Mouse (Mus musculus) liver, adult 2 months (tissue): ENCODE data around the gene Bglap3. TPM values are rescaled to one million over a fixed set of nuclear protein-coding genes. Genes with fewer than 3 reads are reported as not detected.

ENCODE experiments used
- DNase-seq: peaks from one replicate; pipeline ENCODE4 v3.0.0-alpha.2; 2011; ENCODE audit warnings: low read depth, low spot score; ENCODE audit errors: extremely low read depth
- H3K27ac ChIP-seq: fragments of 200-500 bp; replicated peaks from 2 replicates; pipeline ENCODE4 v1.5.1; 2012; ENCODE audit warnings: low read depth, mild to moderate bottlenecking, control low read depth, inconsistent platforms, low read length; ENCODE audit not compliant: insufficient read depth
- H3K27me3 ChIP-seq: fragments of 200-500 bp; 2 replicates; pipeline ENCODE4 v1.6.1; 2012; ENCODE audit warnings: mild to moderate bottlenecking, moderate library complexity, low read length, inconsistent platforms; ENCODE audit not compliant: control insufficient read depth, insufficient read depth
- H3K36me3 ChIP-seq: fragments of 200-500 bp; 2 replicates; pipeline ENCODE4 v1.6.1; 2012; ENCODE audit warnings: low read length, inconsistent platforms; ENCODE audit not compliant: control insufficient read depth, insufficient read depth
- H3K4me1 ChIP-seq: fragments of 200-500 bp; 2 replicates; pipeline ENCODE4 v1.6.1; 2011; ENCODE audit warnings: low read length; ENCODE audit not compliant: control insufficient read depth, insufficient read depth
- H3K4me3 ChIP-seq: fragments of 200-500 bp; 2 replicates; pipeline ENCODE4 v1.5.1; 2011; ENCODE audit warnings: low read depth, mild to moderate bottlenecking, control low read depth, low read length, moderate library complexity; ENCODE audit not compliant: insufficient read depth
- H3K79me2 ChIP-seq: fragments of 200-500 bp; 2 replicates; pipeline ENCODE4 v1.6.1; 2012; ENCODE audit warnings: inconsistent platforms, mild to moderate bottlenecking, low read length, moderate library complexity; ENCODE audit not compliant: control insufficient read depth, insufficient read depth
- H3K9ac ChIP-seq: fragments of 200-500 bp; 2 replicates; pipeline ENCODE4 v1.6.1; 2012; ENCODE audit warnings: low read depth, mild to moderate bottlenecking, control low read depth, inconsistent platforms, low read length
- CTCF ChIP-seq: fragments of 200-500 bp; IDR thresholded peaks from 2 replicates; pipeline ENCODE4 v1.5.1; 2011; ENCODE audit warnings: low read depth, low read length, control low read depth
- POLR2A ChIP-seq: fragments of 200-500 bp; IDR thresholded peaks from 2 replicates; pipeline ENCODE4 v1.6.1; 2011; ENCODE audit warnings: low read length, control low read depth; ENCODE audit not compliant: insufficient read depth; ENCODE audit errors: extremely low read depth
- WGBS: fragments of 180-500 bp; shearing (Covaris S2); methylation state at CpG from one replicate; pipeline ENCODE4 v1.1.7; 2018; 5-methylcytosine and 5-hydroxymethylcytosine counted together
- polyA plus RNA-seq: library from polyadenylated mRNA; depleted of rRNA; stranded (reverse); fragments of >200 nt; gene quantifications from 2 replicates; pipeline ENCODE4 v1.2.3, GENCODE M21; 2012
- total RNA-seq: library from RNA; depleted of rRNA; stranded (reverse); fragments of >200 nt; gene quantifications from 2 replicates; pipeline ENCODE4 v1.2.3, GENCODE M21; 2014

The Bglap3 gene
- total and polyA plus RNA-seq, 2 experiments: 0.74 to 2.0 TPM

DNA sequence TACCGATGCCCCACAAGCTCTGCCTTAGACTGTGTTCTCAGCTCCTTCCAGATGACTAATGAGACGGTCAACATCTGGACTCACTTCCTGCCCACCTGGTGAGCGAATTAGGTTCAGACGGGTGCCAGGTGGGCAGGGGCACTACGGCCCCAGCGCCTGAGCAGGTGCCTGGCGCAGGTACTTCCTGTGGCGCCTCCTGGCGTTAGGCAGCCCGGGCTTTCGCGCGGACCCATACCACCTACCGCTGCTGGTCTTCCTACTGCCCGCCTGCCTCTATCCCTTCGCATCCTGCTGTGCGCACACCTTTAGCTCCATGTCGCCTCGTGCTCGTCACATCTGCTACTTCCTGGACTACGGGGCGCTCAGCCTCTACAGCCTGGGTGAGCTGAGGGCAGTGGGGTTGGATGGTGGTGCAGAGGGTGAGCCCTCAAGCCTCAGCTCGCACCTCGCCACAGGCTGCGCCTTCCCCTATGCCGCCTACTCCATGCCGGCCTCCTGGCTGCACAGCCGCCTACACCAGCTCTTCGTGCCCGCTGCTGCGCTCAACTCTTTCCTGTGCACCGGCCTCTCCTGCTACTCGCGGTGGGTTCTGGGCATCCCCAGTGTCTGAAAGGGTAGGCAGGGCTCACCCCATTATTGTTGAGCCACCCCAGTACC lies 6.7 kb downstream of the Bglap3 start:
- TF ChIP-seq POLR2A: no peak
- TF ChIP-seq CTCF: no peak
- Histone ChIP-seq H3K27me3 (peaks cover 7% of the 10 kb centered on the region; the same call in 1 of the 2 replicates), H3K36me3 (peaks cover 1% of the 10 kb centered on the region; the same call in 1 of the 2 replicates), H3K4me3 (no peak overlapping the region), H3K27ac (no peak overlapping the region), H3K4me1 (no peaks in the 10 kb centered on the region), H3K9ac (no peak overlapping the region), H3K79me2 (no peaks in the 10 kb centered on the region)
- DNase-seq: no peak
- 47% methylated on average over 34 of the region's 34 CpGs for WGBS

DNA sequence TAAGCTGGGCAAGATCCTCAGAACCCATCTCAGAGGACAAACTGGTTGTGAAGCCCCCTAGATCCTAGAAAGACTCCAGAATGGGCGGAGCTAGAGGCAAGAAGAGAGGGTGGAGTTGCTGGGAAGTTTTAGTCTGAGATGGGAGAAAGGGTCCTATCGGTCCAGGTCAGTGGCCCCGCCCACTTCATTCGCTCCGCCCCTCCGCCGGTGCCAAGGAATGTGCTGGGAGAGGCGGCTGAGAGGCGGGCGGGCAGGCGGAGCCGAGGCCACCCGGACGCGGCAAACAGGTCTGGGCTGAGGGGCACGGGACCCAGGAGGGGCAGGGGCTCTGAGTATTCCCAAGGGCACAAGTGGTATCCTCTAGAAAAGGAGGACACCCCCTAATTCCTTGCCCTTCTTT lies 8.2 kb downstream of the Bglap3 start, which contains the start of gene Paqr6:
Gene Paqr6 (plus strand): TSS at position 248 of the 400 bp plus-strand sequence.
- Histone ChIP-seq H3K4me3 (no peak within 1 kb of the TSS), H3K9ac (no peak within 1 kb of the TSS)
- no peak for DNase-seq

DNA sequence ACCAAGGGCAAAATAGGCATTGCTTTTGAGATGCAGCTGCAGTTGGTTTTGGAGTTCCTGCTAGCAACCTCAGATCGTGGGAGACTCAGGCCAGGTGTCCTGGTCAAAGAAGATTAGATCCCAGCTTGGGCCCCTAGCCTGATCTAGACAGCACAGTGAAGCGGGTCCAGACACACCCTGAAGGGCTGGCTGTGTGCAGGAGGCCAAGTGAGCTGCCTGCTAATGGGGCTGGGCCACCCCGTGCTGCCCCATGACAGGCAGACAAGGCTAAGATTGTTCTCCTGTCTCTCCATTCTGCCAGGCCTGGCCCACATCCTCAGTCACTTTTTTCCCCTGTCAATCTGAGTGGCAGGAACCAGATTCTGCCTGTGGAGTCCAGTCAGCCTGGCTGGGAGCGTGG lies 8.8 kb downstream of the Bglap3 start:
- Histone ChIP-seq H3K27ac (no peak overlapping the region), H3K36me3 (peaks cover 18% of the 10 kb centered on the region; the same call in 1 of the 2 replicates), H3K4me3 (no peak overlapping the region), H3K4me1 (no peaks in the 10 kb centered on the region), H3K27me3 (peaks cover 7% of the 10 kb centered on the region; the same call in 1 of the 2 replicates), H3K79me2 (no peaks in the 10 kb centered on the region), H3K9ac (no peak overlapping the region)
- TF ChIP-seq POLR2A: no peak
- TF ChIP-seq CTCF: no peak
- DNase-seq: no peak
- 80% methylated on average over 4 of the region's 4 CpGs for WGBS

More for the DNA sequence above, 8.2 kb downstream of the Bglap3 start, which contains the start of gene Paqr6:
- H3K79me2 ChIP-seq: no peaks in the 10 kb centered on the region
- H3K4me1 ChIP-seq: no peaks in the 10 kb centered on the region
- TF ChIP-seq POLR2A (no peak), CTCF (no peak)
- 13% methylated on average over 16 of the region's 16 CpGs for WGBS
- H3K27ac ChIP-seq: no peak within 1 kb of the TSS
- peaks cover 7% of the 10 kb centered on the region; the same call in 1 of the 2 replicates for H3K27me3 ChIP-seq
- peaks cover 13% of the 10 kb centered on the region; the same call in 1 of the 2 replicates for H3K36me3 ChIP-seq

DNA sequence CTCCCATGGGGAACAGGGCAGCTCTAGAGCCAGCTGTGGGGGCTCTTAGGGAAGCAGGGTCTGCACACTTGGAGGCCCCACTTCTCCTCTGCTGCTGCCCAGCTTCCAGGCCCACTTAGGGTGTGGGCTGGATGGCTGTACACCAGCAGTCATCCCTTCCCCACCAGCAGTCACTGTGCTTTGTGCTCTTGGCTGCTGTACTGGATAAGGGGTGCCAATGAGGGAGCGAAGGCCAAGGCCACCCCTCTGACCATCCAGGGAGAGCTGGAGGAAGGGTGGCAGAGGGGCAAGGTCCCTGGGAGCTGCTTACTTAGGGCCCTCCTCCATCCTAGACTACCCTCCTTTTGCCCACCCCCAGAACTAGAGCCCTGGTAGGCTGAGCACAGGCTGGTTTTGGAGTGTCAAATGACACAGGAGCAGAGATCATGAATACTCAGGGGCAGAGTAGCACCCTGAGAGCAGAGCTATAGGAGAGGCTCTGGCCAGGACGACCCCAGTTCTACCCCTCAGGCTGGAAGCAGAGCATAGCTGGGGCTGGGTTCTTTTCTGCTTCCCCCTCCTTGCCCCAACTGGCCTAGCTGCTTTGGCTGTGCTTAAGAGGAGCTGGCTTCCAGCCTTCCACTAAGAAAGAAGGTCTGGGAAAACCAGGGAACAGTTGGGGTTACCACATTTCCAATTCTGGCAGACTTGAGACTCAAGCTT lies 10.8 kb downstream of the Bglap3 start:
- Histone ChIP-seq H3K4me3 (no peak overlapping the region), H3K27ac (no peak overlapping the region), H3K27me3 (peaks cover 7% of the 10 kb centered on the region; the same call in 1 of the 2 replicates), H3K9ac (no peak overlapping the region), H3K36me3 (peaks cover 22% of the 10 kb centered on the region; the same call in 1 of the 2 replicates), H3K79me2 (no peaks in the 10 kb centered on the region), H3K4me1 (no peaks in the 10 kb centered on the region)
- DNase-seq: no peak
- TF ChIP-seq CTCF (no peak), POLR2A (no peak)
- 82% methylated on average over 2 of the region's 2 CpGs for WGBS

DNA sequence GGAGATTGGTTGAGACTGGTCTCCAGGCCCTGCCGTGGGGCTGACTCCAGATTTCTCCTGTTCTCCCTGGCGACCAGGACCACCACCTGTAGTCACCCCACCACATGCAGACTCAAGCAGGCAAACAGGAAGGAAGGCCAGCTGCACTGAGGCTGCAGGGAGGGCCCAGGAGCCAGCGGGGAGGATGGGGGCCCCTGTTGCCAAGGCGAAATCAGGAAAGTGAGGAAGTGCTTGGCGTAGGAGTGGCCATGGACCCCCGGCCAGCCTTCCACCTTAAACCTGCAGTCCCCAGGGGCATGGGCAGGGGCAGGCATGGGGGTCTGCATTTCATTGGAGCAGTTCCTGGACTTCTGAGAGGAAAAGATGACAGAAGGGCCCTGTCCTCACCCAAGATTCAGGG lies 11.4 kb downstream of the Bglap3 start:
- peaks cover 7% of the 10 kb centered on the region; the same call in 1 of the 2 replicates for H3K27me3 ChIP-seq
- H3K27ac ChIP-seq: no peak overlapping the region
- H3K36me3 ChIP-seq: peaks cover 27% of the 10 kb centered on the region
- no peaks in the 10 kb centered on the region for H3K79me2 ChIP-seq
- WGBS: 90% methylated on average over 6 of the region's 6 CpGs
- TF ChIP-seq CTCF (no peak), POLR2A (no peak)
- H3K4me3 ChIP-seq: no peak overlapping the region
- DNase-seq: no peak
- no peaks in the 10 kb centered on the region for H3K4me1 ChIP-seq
- no peak overlapping the region for H3K9ac ChIP-seq

DNA sequence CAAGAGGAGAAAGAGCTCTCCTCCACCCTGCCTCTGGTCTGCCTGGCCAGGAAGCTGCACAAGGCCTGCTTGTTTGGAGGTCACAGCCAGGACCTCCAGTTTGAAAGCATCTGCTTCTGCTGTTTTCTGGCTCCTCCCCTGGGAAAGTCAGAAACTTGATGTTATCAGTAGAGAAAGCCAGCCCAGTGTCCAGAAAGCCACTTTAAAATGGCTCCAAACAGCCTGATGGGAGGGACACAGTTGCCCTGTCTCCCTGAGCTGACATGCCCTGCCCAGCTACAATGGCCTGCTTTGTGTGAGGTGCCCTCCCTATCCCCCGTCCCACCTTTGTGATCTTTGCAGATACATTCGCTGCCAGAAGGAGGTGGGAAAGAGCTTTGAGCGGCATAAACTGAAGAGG lies 12.6 kb downstream of the Bglap3 start:
- DNase-seq: no peak
- H3K27ac ChIP-seq: no peak overlapping the region
- H3K4me3 ChIP-seq: no peak overlapping the region
- H3K79me2 ChIP-seq: no peaks in the 10 kb centered on the region
- H3K4me1 ChIP-seq: no peaks in the 10 kb centered on the region
- peaks cover 35% of the 10 kb centered on the region for H3K36me3 ChIP-seq
- no peak for TF ChIP-seq CTCF
- TF ChIP-seq POLR2A: no peak
- 87% methylated on average over 3 of the region's 3 CpGs for WGBS
- no peak overlapping the region for H3K9ac ChIP-seq
- H3K27me3 ChIP-seq: no peaks in the 10 kb centered on the region
